ENCODE assay signal across 11 mouse cellular contexts in the genomic region with DNA sequence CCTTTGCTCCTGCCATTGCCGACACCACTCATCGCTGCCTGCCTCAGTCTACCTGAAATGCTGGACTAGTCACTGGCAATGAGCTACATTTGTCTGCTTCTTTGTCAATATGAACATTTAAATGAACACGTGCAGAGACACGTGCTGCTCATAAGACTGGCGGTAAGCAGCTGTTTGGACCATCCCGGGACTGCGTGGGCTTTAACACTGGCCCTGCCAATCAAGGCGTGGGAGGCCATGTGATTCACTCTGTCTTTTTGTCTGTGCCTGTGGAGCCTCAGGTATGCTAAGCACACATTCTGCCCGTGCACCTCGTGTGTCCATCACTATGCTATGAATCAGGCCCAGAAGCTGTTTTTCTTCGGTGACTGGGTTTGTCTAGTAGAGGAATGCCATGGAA.
DNase-seq lines count a peak whose midpoint lies in the region.
"Had no signal": no experiment of that assay in that cellular context is flagged by ENCODE, and none has a peak within 500 bp of the region (broad histone marks: within the 10 kb centered on the region; RNA-seq: fewer than 3 reads in every experiment).

No protein-coding gene starts in this region.

- DNase-seq in left cerebral cortex, adult 18-20 months (ENCODE audit: low spot score in 2 of 2), result peak; percentile 49 to 53
- no peak for DNase-seq in left cerebral cortex, adult 11 months (ENCODE audit: low spot score)
- DNase-seq in frontal cortex, postnatal 36 days (ENCODE audit: low spot score in 2 of 2), result peak; percentile 39 to 60
- DNase-seq in left cerebral cortex, adult 9 months (ENCODE audit: low spot score in 2 of 2), result peak; percentile 11 to 75
- DNase-seq in right cerebral cortex, postnatal 25 days, result peak; percentile 48
- DNase-seq in MN1 (ENCODE audit: low spot score), result no peak
- DNase-seq in heart, postnatal 36 days, result no peak
- no peak for DNase-seq in Muller cell, postnatal 12 days (ENCODE audit: inconsistent ontology term)
- DNase-seq: cerebellum, adult 11 months; gastrocnemius, postnatal 14 days; liver, embryonic 13.5 days had no signal

- intact Hi-C loops in heart, postnatal 36 days (cut with DNase I), result no loop called here

Comparison
In these comparisons a context has a peak if more than half of its experiments do, and no peak if none do; other contexts are left out.
1. DNase-seq: peak in left cerebral cortex, adult 18-20 months (2 of 2), frontal cortex, postnatal 36 days (2 of 2), left cerebral cortex, adult 9 months (2 of 2) and right cerebral cortex, postnatal 25 days (single experiment); none in left cerebral cortex, adult 11 months (single experiment), MN1 (single experiment), heart, postnatal 36 days (0 of 2) and Muller cell, postnatal 12 days (single experiment).